Mouse (Mus musculus): ENCODE results near the gene Etv5. TPM values are rescaled to one million over a fixed set of nuclear protein-coding genes. Genes with fewer than 3 reads are reported as not detected.
A peak's percentile ranks its signal among the peaks of the same experiment; 100 is the strongest.

Gene Etv5
- polyA plus RNA-seq, 2 experiments: 2.6 to 2.7 TPM

DNA sequence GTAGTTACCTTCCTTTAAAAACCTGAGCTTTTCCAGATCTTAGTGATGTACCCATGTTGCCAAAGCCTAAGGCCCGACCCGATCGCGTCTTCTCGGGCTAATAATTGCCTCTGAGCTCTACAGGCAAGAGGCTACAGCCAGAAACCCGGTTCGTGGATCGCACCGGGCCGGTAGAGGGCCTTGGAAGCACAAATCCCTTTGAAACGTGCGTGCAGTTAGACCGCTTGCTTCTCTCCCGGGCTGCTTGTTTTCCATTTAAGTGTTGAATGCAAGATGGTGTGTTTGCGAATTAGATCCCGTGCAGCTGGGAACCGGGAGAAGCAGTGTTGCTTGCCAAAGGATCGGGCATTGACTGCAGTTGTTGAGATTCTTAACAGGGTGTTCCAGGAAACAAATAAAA lies 750 bp upstream of the Etv5 start:
- ATAC-seq (ENCODE audit: insufficient read depth): no peak
- TF ChIP-seq CTCF (IDR thresholded peaks at IDR 0.05; ENCODE audit: low read depth): no peak
- no peak for TF ChIP-seq EP300 (IDR thresholded peaks at IDR 0.05; ENCODE audit: low read depth)
- WGBS (ENCODE audit: insufficient replicate concordance): 1% methylated on average over 18 of the region's 18 CpGs
- no peaks in the 10 kb centered on the region for H3K9me3 ChIP-seq (ENCODE audit: control insufficient read depth, low read length)
- H3K4me2 ChIP-seq (ENCODE audit: low read depth): peak overlapping the region; percentile 92
- H3K27me3 ChIP-seq (ENCODE audit: control insufficient read depth, insufficient read depth, low read length): peaks cover 24% of the 10 kb centered on the region
- H3K27ac ChIP-seq: no peak overlapping the region
- peak overlapping the region; percentile 69 to 77 for H3K4me3 ChIP-seq (ENCODE audit: insufficient read depth in 1 of 2, low read depth in 2 of 2, low read length in 2 of 2)
- no peaks in the 10 kb centered on the region for H3K36me3 ChIP-seq (replicated peaks; ENCODE audit: control insufficient read depth, insufficient read depth, low read depth)
- no peak for DNase-seq (ENCODE audit: low read depth in 3 of 3, low spot score in 3 of 3)
- peak overlapping the region; percentile 41 for H3K9ac ChIP-seq (replicated peaks)
- peaks cover 0 to 7% of the 10 kb centered on the region in 2 experiments; a peak in 2 of 4 replicates for H3K4me1 ChIP-seq (replicated peaks; ENCODE audit: control insufficient read depth in 2 of 2, insufficient read depth in 2 of 2, low read length in 1 of 2)

DNA sequence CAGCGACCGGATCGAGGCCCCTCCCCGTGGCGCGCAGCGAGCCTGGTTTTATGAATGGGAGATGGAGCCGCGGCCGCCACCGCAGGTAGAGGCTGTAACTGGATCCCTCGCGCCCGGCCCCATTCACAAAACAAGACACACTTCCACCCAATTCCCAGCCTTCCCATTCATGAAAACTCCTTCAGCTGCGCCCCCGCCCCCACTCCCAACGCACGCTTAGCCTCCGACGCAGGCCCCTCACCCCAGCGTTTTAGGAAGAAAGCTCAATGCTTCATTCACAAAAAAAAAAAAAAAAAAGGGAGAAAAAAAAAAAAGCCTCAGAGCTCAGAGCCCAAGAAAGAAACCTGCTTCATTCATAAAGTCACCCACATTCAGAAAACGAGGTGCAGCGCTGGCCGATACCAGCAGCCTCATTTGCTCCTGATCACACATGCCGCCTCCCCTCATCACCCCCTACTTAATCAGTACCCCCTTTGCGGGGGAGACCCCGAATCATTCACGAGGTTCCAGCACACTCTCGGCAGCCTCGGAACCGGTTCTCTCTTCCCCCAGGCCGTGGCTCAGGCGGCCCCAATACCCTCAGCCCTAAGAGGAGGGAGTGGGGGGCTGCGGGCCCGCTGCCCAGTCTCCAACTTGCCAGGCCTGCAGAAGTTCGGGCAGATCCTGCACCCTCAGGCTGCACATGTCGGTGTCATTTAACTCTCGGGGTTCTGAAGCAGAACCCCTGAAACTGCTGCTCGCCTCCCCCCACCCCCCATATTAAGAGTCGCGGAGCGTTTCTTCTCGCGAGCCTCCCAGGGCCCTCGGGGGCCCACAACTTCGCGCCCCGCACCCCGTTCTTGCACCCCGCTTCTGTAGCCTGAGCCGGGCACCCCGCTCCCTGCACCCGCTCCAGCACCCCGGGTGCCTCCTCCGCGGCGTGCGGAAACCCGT lies 812 bp downstream of the Etv5 start:
- Histone ChIP-seq H3K27ac (no peak overlapping the region), H3K4me2 (ENCODE audit: low read depth) (peak overlapping the region; percentile 92), H3K27me3 (ENCODE audit: control insufficient read depth, insufficient read depth, low read length) (peaks cover 24% of the 10 kb centered on the region), H3K4me1 (replicated peaks; ENCODE audit: control insufficient read depth in 2 of 2, insufficient read depth in 2 of 2, low read length in 1 of 2) (peaks cover 0 to 7% of the 10 kb centered on the region in 2 experiments; a peak in 2 of 4 replicates), H3K4me3 (ENCODE audit: insufficient read depth in 1 of 2, low read depth in 2 of 2, low read length in 2 of 2) (peak overlapping the region; percentile 65 to 77), H3K9ac (replicated peaks) (peak overlapping the region; percentile 66), H3K36me3 (replicated peaks; ENCODE audit: control insufficient read depth, insufficient read depth, low read depth) (no peaks in the 10 kb centered on the region), H3K9me3 (ENCODE audit: control insufficient read depth, low read length) (no peaks in the 10 kb centered on the region)
- whole genome bisulfite sequencing (ENCODE audit: insufficient replicate concordance): under 1% methylated on average over 59 of the region's 59 CpGs
- TF ChIP-seq CTCF (IDR thresholded peaks at IDR 0.05; ENCODE audit: low read depth): no peak
- TF ChIP-seq EP300 (IDR thresholded peaks at IDR 0.05; ENCODE audit: low read depth): no peak
- ATAC-seq (ENCODE audit: insufficient read depth) (peak; percentile 17), DNase-seq (ENCODE audit: low read depth in 3 of 3, low spot score in 3 of 3) (no peak)

DNA sequence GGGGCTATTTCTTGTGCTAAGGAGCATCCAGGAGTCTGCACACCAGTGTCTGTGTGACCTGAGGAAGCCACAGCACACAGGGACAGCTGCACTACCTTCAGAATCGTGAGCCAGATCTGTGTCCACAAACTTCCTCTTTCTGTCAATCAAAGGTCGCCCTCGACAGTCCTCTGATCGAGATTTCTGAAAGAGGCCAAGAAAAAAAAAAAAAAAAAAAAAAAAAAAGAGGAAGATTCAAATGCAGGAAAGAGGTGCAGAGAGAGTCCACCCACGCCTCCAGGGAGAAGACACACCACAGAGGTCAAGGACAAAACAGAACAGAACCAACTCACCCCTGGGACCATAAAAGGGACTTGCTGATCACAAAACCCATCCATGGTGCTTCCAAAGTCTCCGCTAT lies 3.4 kb downstream of the Etv5 start:
- TF ChIP-seq EP300 (IDR thresholded peaks at IDR 0.05; ENCODE audit: low read depth): no peak
- no peak for TF ChIP-seq CTCF (IDR thresholded peaks at IDR 0.05; ENCODE audit: low read depth)
- H3K27me3 ChIP-seq (ENCODE audit: control insufficient read depth, insufficient read depth, low read length): peaks cover 24% of the 10 kb centered on the region
- no peak for DNase-seq (ENCODE audit: low read depth in 3 of 3, low spot score in 3 of 3)
- H3K9me3 ChIP-seq (ENCODE audit: control insufficient read depth, low read length): no peaks in the 10 kb centered on the region
- no peak for ATAC-seq (ENCODE audit: insufficient read depth)
- no peak overlapping the region for H3K27ac ChIP-seq
- H3K4me1 ChIP-seq (replicated peaks; ENCODE audit: control insufficient read depth in 2 of 2, insufficient read depth in 2 of 2, low read length in 1 of 2): peaks cover 0 to 7% of the 10 kb centered on the region in 2 experiments; a peak in 2 of 4 replicates
- H3K36me3 ChIP-seq (replicated peaks; ENCODE audit: control insufficient read depth, insufficient read depth, low read depth): no peaks in the 10 kb centered on the region
- H3K4me3 ChIP-seq (ENCODE audit: insufficient read depth in 1 of 2, low read depth in 2 of 2, low read length in 2 of 2): no peak overlapping the region
- no peak overlapping the region for H3K4me2 ChIP-seq (ENCODE audit: low read depth)
- no peak overlapping the region for H3K9ac ChIP-seq (replicated peaks)
- WGBS (ENCODE audit: insufficient replicate concordance): 11% methylated on average over 6 of the region's 6 CpGs

DNA sequence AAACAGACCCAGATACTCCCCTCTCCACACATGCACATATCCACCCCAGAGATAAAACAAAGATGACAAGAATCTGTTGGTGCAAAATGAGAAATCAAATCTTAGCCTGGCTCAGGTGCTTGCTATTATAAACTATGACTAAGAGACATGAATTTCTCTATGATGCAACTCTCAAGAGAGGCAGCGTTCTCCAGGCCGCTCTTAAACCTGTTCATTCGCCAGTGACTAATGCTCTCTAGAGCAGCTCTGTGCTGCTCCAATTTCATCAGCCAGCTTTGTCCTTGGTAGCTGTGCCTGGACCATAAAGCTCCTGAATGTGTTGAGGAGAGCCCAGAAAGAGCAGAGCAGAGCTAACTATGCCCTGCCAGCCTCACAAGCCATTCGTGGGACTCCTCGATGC lies 5.0 kb downstream of the Etv5 start:
- TF ChIP-seq EP300 (IDR thresholded peaks at IDR 0.05; ENCODE audit: low read depth) (no peak), CTCF (IDR thresholded peaks at IDR 0.05; ENCODE audit: low read depth) (no peak)
- 81% methylated on average over 5 of the region's 5 CpGs for WGBS (ENCODE audit: insufficient replicate concordance)
- Histone ChIP-seq H3K27me3 (ENCODE audit: control insufficient read depth, insufficient read depth, low read length) (peaks cover 24% of the 10 kb centered on the region), H3K4me1 (replicated peaks; ENCODE audit: control insufficient read depth in 2 of 2, insufficient read depth in 2 of 2, low read length in 1 of 2) (no peaks in the 10 kb centered on the region; a peak in 1 of 4 replicates), H3K36me3 (replicated peaks; ENCODE audit: control insufficient read depth, insufficient read depth, low read depth) (no peaks in the 10 kb centered on the region), H3K4me2 (ENCODE audit: low read depth) (no peak overlapping the region), H3K9me3 (ENCODE audit: control insufficient read depth, low read length) (no peaks in the 10 kb centered on the region), H3K4me3 (ENCODE audit: insufficient read depth in 1 of 2, low read depth in 2 of 2, low read length in 2 of 2) (no peak overlapping the region), H3K27ac (no peak overlapping the region), H3K9ac (replicated peaks) (no peak overlapping the region)
- ATAC-seq (ENCODE audit: insufficient read depth) (no peak), DNase-seq (ENCODE audit: low read depth in 3 of 3, low spot score in 3 of 3) (no peak)

DNA sequence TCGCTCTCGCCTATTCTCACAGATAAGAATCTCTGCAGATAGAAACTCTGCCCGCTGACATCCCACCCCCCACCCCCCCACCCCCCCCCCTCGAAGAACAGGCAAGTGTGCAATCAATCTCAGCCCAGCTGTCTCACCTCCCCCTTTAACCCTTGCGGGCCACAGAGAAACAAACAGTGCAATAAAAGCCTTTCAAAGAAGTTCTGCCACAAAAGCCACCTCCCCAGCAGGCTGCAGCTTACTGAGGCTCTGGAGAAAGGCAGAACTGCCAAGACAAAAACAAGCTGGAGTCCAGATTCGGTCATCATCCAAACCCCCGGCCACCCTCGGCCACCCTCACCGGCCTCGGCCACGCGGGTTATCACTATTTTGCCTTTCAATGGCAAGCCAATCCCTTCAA lies 5.6 kb downstream of the Etv5 start:
- no peak overlapping the region for H3K4me3 ChIP-seq (ENCODE audit: insufficient read depth in 1 of 2, low read depth in 2 of 2, low read length in 2 of 2)
- ATAC-seq (ENCODE audit: insufficient read depth) (no peak), DNase-seq (ENCODE audit: low read depth in 3 of 3, low spot score in 3 of 3) (no peak)
- H3K9me3 ChIP-seq (ENCODE audit: control insufficient read depth, low read length): no peaks in the 10 kb centered on the region
- H3K4me2 ChIP-seq (ENCODE audit: low read depth): no peak overlapping the region
- peaks cover 0 to 3% of the 10 kb centered on the region in 2 experiments; a peak in 1 of 4 replicates for H3K4me1 ChIP-seq (replicated peaks; ENCODE audit: control insufficient read depth in 2 of 2, insufficient read depth in 2 of 2, low read length in 1 of 2)
- H3K27ac ChIP-seq: no peak overlapping the region
- peaks cover 21% of the 10 kb centered on the region for H3K27me3 ChIP-seq (ENCODE audit: control insufficient read depth, insufficient read depth, low read length)
- no peak for TF ChIP-seq EP300 (IDR thresholded peaks at IDR 0.05; ENCODE audit: low read depth)
- no peak for TF ChIP-seq CTCF (IDR thresholded peaks at IDR 0.05; ENCODE audit: low read depth)
- H3K9ac ChIP-seq (replicated peaks): no peak overlapping the region
- 38% methylated on average over 12 of the region's 12 CpGs for WGBS (ENCODE audit: insufficient replicate concordance)
- H3K36me3 ChIP-seq (replicated peaks; ENCODE audit: control insufficient read depth, insufficient read depth, low read depth): no peaks in the 10 kb centered on the region
